Mouse (Mus musculus) Muller cell, postnatal 12 days (primary cell): ENCODE results near the gene Nkd2.
A peak's percentile ranks its signal among the peaks of the same experiment; 100 is the strongest.

Experiments used
- DNase-seq: peaks from one replicate; pipeline ENCODE4 v3.0.0-alpha.2; 2015; ENCODE audit errors: inconsistent ontology term

Gene Nkd2

GRCm38 (mm10) chr13:73847465-73847836, at the start of gene Nkd2:
Gene Nkd2, minus strand, starts transcription at chr13:73847631.
- DNase-seq: peak; percentile 83

- no peak for DNase-seq
These were observed 45.2 kb upstream of the Nkd2 start for GRCm38 (mm10) chr13:73892493-73893178.

- DNase-seq: no peak
These were observed 40.0 kb upstream of the Nkd2 start for GRCm38 (mm10) chr13:73887415-73887874.

- no peak for DNase-seq
These were observed 39.2 kb upstream of the Nkd2 start for GRCm38 (mm10) chr13:73886601-73887000.

GRCm38 (mm10) chr13:73886066-73886465, 38.6 kb upstream of the Nkd2 start:
- DNase-seq: no peak

- DNase-seq: no peak
These were observed 38.2 kb upstream of the Nkd2 start for GRCm38 (mm10) chr13:73885656-73886055.

GRCm38 (mm10) chr13:73881347-73881746, 33.9 kb upstream of the Nkd2 start:
- no peak for DNase-seq

- no peak for DNase-seq
These were observed 32.4 kb upstream of the Nkd2 start for GRCm38 (mm10) chr13:73879824-73880223.

- no peak for DNase-seq
These were observed 24.7 kb upstream of the Nkd2 start for GRCm38 (mm10) chr13:73872159-73872558.

- peak; percentile 20 for DNase-seq
These were observed 604 bp downstream of the Nkd2 start for GRCm38 (mm10) chr13:73846589-73847464.

GRCm38 (mm10) chr13:73842696-73843095, 4.7 kb downstream of the Nkd2 start:
- no peak for DNase-seq

GRCm38 (mm10) chr13:73839740-73840139, 7.7 kb downstream of the Nkd2 start:
- DNase-seq: no peak

- DNase-seq: no peak
These were observed 8.3 kb downstream of the Nkd2 start for GRCm38 (mm10) chr13:73839137-73839548.

GRCm38 (mm10) chr13:73837708-73838107, 9.7 kb downstream of the Nkd2 start:
- DNase-seq: no peak

GRCm38 (mm10) chr13:73836491-73836890, 10.9 kb downstream of the Nkd2 start:
- DNase-seq: no peak

GRCm38 (mm10) chr13:73835791-73836190, 11.6 kb downstream of the Nkd2 start:
- DNase-seq: no peak

- DNase-seq: no peak
These were observed 13.6 kb downstream of the Nkd2 start for GRCm38 (mm10) chr13:73833809-73834208.

GRCm38 (mm10) chr13:73831486-73831885, 15.9 kb downstream of the Nkd2 start:
- peak; percentile 62 for DNase-seq

GRCm38 (mm10) chr13:73827243-73827642, 20.2 kb downstream of the Nkd2 start:
- no peak for DNase-seq

- no peak for DNase-seq
These were observed 23.7 kb downstream of the Nkd2 start for GRCm38 (mm10) chr13:73823711-73824110.

- DNase-seq: peak; percentile 46
These were observed 25.1 kb downstream of the Nkd2 start for GRCm38 (mm10) chr13:73822187-73822800.

- DNase-seq: no peak
These were observed 26.2 kb downstream of the Nkd2 start for GRCm38 (mm10) chr13:73821251-73821650.
